Mouse (Mus musculus) erythroblast, embryonic 14.5 days (primary cell): Measurements from ENCODE around the gene Syf2.

Experiments used
- GATA1 ChIP-seq: IDR thresholded peaks from 2 replicates; pipeline ENCODE4 v1.6.1; 2012; ENCODE audit warnings: low read length, inconsistent platforms, mixed read lengths
- TAL1 ChIP-seq: IDR thresholded peaks from 3 replicates; pipeline ENCODE4 v1.6.1; 2012; ENCODE audit warnings: low read length, inconsistent platforms, mixed read lengths

- TF ChIP-seq GATA1 (no peak), TAL1 (no peak)
Observed at GRCm38 (mm10) chr4:134918381-134918780, 12.3 kb upstream of the Syf2 start.
